Mouse (Mus musculus) testis, adult 2 months (tissue): ENCODE results near the gene Ggps1.

Experiments used
- CTCF ChIP-seq: fragments of 200-500 bp; IDR thresholded peaks from 2 replicates; pipeline ENCODE4 v1.5.1; 2012; ENCODE audit warnings: low read depth, mild to moderate bottlenecking, inconsistent platforms, low read length, moderate library complexity; ENCODE audit not compliant: control insufficient read depth, insufficient read depth, insufficient replicate concordance
- POLR2A ChIP-seq: fragments of 200-500 bp; IDR thresholded peaks from 2 replicates; pipeline ENCODE4 v1.6.1; 2012; ENCODE audit warnings: low read depth, mild to moderate bottlenecking, inconsistent platforms, low read length, moderate library complexity; ENCODE audit not compliant: control insufficient read depth

- TF ChIP-seq POLR2A (no peak), CTCF (no peak)
Measured at GRCm38 (mm10) chr13:14014001-14014400, 49.3 kb downstream of the Ggps1 start.
